Mouse (Mus musculus) ES-E14 (cell line): ENCODE results near the gene Ankrd13a.

Experiments used
- CHD2 ChIP-seq: IDR thresholded peaks from 2 replicates; pipeline ENCODE4 v1.6.1; 2014; ENCODE audit warnings: mild to moderate bottlenecking, low read depth, low read length, inconsistent platforms
- MAFK ChIP-seq: IDR thresholded peaks from 2 replicates; pipeline ENCODE4 v1.6.1; 2014; ENCODE audit warnings: mild to moderate bottlenecking, low read depth, low read length, inconsistent platforms; ENCODE audit not compliant: insufficient read depth
- ZC3H11A ChIP-seq: IDR thresholded peaks from 2 replicates; pipeline ENCODE4 v1.6.1; 2012; ENCODE audit warnings: low read depth, mild to moderate bottlenecking, inconsistent platforms, low read length, borderline replicate concordance
- ZNF384 ChIP-seq: IDR thresholded peaks from 2 replicates; pipeline ENCODE4 v1.6.1; 2012; ENCODE audit warnings: low read depth, low read length, inconsistent platforms

DNA sequence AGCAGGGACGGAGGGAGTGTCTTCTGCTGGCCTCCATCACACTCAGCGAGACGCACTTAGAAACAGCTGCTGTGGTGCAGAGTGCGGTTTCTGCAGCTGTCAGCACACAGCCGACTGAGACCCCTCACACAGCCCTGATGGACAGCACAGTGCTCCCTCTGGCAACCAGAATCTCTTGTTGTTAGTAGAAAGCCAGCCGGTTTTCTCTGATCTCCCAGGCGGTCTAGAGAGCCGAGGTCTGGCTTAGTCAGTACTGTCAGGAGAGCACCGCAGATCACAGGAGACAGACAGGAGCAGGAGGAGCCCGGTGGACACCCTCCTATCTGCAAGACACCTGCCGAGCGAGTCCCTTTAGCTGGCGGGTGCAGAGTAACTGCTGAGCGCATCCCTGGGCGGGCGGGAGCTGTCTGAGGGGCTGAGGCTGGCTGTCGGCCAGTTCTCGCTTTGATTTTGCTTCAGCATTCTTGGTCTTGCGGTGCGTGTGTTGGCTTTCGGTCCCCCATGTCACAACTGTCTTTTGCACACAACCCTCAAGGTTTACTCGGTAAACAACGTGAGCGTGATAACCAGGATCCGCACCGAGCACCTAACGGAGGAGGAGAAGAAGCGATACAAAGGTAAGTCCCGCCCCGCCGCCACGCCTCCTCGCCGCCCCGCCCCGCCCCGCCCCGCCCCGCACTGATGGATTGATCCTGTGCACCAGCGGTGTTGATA, 22.0 kb downstream of the Ankrd13a start:
- TF ChIP-seq MAFK (no peak), ZNF384 (no peak), CHD2 (no peak), ZC3H11A (no peak)
